9 mouse cellular contexts compared by ENCODE assay signal in genomic region chr8:87539829-87540394, GRCm38 (mm10). TPM values are rescaled to one million over a fixed set of nuclear protein-coding genes. Genes with fewer than 3 reads are reported as not detected.
A peak's percentile ranks its signal among the peaks of the same experiment; 100 is the strongest.
DNase-seq lines count a peak whose midpoint lies in the region; ATAC-seq and TF ChIP-seq lines count a peak whose summit lies in the region.
"Had no signal": no experiment of that assay in that cellular context is flagged by ENCODE, and none has a peak within 500 bp of the region (broad histone marks: within the 10 kb centered on the region; RNA-seq: fewer than 3 reads in every experiment).

No protein-coding gene starts in this region.

- H3K4me3 ChIP-seq in forebrain, postnatal 0 days (ENCODE audit: low read depth, low read length) = peak overlapping the region; percentile 26; the same call in 1 of the 2 replicates
- H3K4me3 ChIP-seq: kidney, embryonic 15.5 days had no signal

- no peaks in the 10 kb centered on the region; the same call in 1 of the 2 replicates for H3K4me1 ChIP-seq in forebrain, postnatal 0 days (ENCODE audit: insufficient read depth)

- H3K4me2 ChIP-seq in forebrain, postnatal 0 days (ENCODE audit: low read depth) = peak overlapping the region; percentile 49
- H3K4me2 ChIP-seq: kidney, embryonic 15.5 days had no signal

- peak; percentile 5 for DNase-seq in adrenal gland, postnatal 14 days
- DNase-seq in adrenal gland, postnatal 36 days = no peak
- DNase-seq in forebrain, postnatal 0 days = peak; percentile 62
- DNase-seq in layer of hippocampus, postnatal 36 days = peak; percentile 15 to 21
- peak; percentile 32 for DNase-seq in right cerebral cortex, adult 18-20 months
- DNase-seq in lung, postnatal 14 days = no peak
- DNase-seq in lung, postnatal 4 days = no peak
- no peak for DNase-seq in gastrocnemius, postnatal 10 days

- WGBS in forebrain, postnatal 0 days = 7% methylated on average over 15 of the region's 15 CpGs

- H3K27me3 ChIP-seq in forebrain, postnatal 0 days (ENCODE audit: insufficient read depth, low read length) = no peaks in the 10 kb centered on the region

- TF ChIP-seq CTCF in forebrain, postnatal 0 days (IDR thresholded peaks at IDR 0.05; ENCODE audit: low read depth) = no peak

- no peak overlapping the region for H3K27ac ChIP-seq in forebrain, postnatal 0 days (ENCODE audit: low read depth, low read length)
- H3K27ac ChIP-seq: kidney, embryonic 15.5 days had no signal

- peak; percentile 77 for ATAC-seq in forebrain, postnatal 0 days

- H3K9me3 ChIP-seq in forebrain, postnatal 0 days (ENCODE audit: low read length) = no peaks in the 10 kb centered on the region

- no peaks in the 10 kb centered on the region for H3K36me3 ChIP-seq in forebrain, postnatal 0 days (ENCODE audit: insufficient read depth)
- H3K36me3 ChIP-seq: kidney, embryonic 15.5 days had no signal

- H3K9ac ChIP-seq in forebrain, postnatal 0 days = peak overlapping the region; percentile 52
- H3K9ac ChIP-seq: kidney, embryonic 15.5 days had no signal

RNA-seq across cellular contexts. Expression of gene 4933402J07Rik, which starts 23.7 kb away (rescaled TPM):
- total RNA-seq in adrenal gland, postnatal 14 days (2021) = not detected in 2 replicates
- total RNA-seq in adrenal gland, postnatal 36 days (2021) = not detected
- not detected in 2 replicates for total RNA-seq in forebrain, postnatal 0 days (2014; rRNA removed)
- not detected in 2 replicates for polyA plus RNA-seq in forebrain, postnatal 0 days (2015; fragmentation: Nextera tagmentation; extraction: Ambion mirVana)
- total RNA-seq in layer of hippocampus, postnatal 36 days (2021) = not detected
- not detected for total RNA-seq in gastrocnemius, postnatal 10 days (2021)
- polyA plus RNA-seq: kidney, embryonic 15.5 days had no signal

Comparison
In these comparisons a context has a peak if more than half of its experiments do, and no peak if none do; other contexts are left out.
1. DNase-seq: peak in adrenal gland, postnatal 14 days (single experiment), forebrain, postnatal 0 days (single experiment), layer of hippocampus, postnatal 36 days (2 of 2) and right cerebral cortex, adult 18-20 months (single experiment); none in adrenal gland, postnatal 36 days (0 of 2), lung, postnatal 14 days (single experiment), lung, postnatal 4 days (0 of 2) and gastrocnemius, postnatal 10 days (single experiment).